Mouse (Mus musculus) lung, postnatal 0 days (tissue): ENCODE data around the gene Ubox5.

ENCODE experiments used
- CTCF ChIP-seq: IDR thresholded peaks from 2 replicates; pipeline ENCODE4 v1.5.1; 2016; ENCODE audit warnings: antibody characterized with exemption, mild to moderate bottlenecking
- EP300 ChIP-seq: IDR thresholded peaks from 2 replicates; pipeline ENCODE4 v1.6.1; 2016; ENCODE audit warnings: antibody characterized with exemption, mild to moderate bottlenecking, control low read depth

- TF ChIP-seq CTCF (no peak), EP300 (no peak)
These were observed 33.5 kb upstream of the Ubox5 start for GRCm38 (mm10) chr2:130663342-130663741.
